Mouse (Mus musculus): Measurements from ENCODE around the gene Rac2. TPM values are rescaled to one million over a fixed set of nuclear protein-coding genes. Genes with fewer than 3 reads are reported as not detected.

The Rac2 gene
- polyA plus RNA-seq, 1 experiment from 2014 or later, result 3.1 TPM

Other genes starting within 250 kb of the Rac2 start
- gene Csf2rb, start 247.0 kb downstream of the Rac2 start, polyA plus RNA-seq (2016; fragmentation: Nextera tagmentation; extraction: Ambion mirVana), result 3.3 and 3.9 TPM in 2 replicates
- not detected in 2 replicates for gene Tex33, start 176.9 kb downstream of the Rac2 start, polyA plus RNA-seq (2016; fragmentation: Nextera tagmentation; extraction: Ambion mirVana)
- 11.8 and 11.9 TPM in 2 replicates for gene Tst, start 166.9 kb downstream of the Rac2 start, polyA plus RNA-seq (2016; fragmentation: Nextera tagmentation; extraction: Ambion mirVana)
- gene Mpst, start 166.4 kb downstream of the Rac2 start, polyA plus RNA-seq (2016; fragmentation: Nextera tagmentation; extraction: Ambion mirVana), result 0.90 and 2.0 TPM in 2 replicates
- gene Kctd17, start 144.2 kb downstream of the Rac2 start, polyA plus RNA-seq (2016; fragmentation: Nextera tagmentation; extraction: Ambion mirVana), result 56.8 and 57.1 TPM in 2 replicates
- gene Tmprss6, start 104.1 kb downstream of the Rac2 start, polyA plus RNA-seq (2016; fragmentation: Nextera tagmentation; extraction: Ambion mirVana), result 0.30 and 0.39 TPM in 2 replicates
- gene Il2rb, start 77.5 kb downstream of the Rac2 start, polyA plus RNA-seq (2016; fragmentation: Nextera tagmentation; extraction: Ambion mirVana), result not detected in 2 replicates
- gene C1qtnf6, start 41.4 kb downstream of the Rac2 start, polyA plus RNA-seq (2016; fragmentation: Nextera tagmentation; extraction: Ambion mirVana), result 8.4 and 8.8 TPM in 2 replicates
- gene Sstr3, start 28.1 kb downstream of the Rac2 start, polyA plus RNA-seq (2016; fragmentation: Nextera tagmentation; extraction: Ambion mirVana), result 0.09 TPM in 1 of 2 replicates, not detected in the other
- gene Cyth4, start 24.3 kb upstream of the Rac2 start, polyA plus RNA-seq (2016; fragmentation: Nextera tagmentation; extraction: Ambion mirVana), result 4.5 TPM in 2 replicates
- 0.05 and 0.15 TPM in 2 replicates for gene Elfn2, start 146.0 kb upstream of the Rac2 start, polyA plus RNA-seq (2016; fragmentation: Nextera tagmentation; extraction: Ambion mirVana)
- gene Mfng, start 200.7 kb upstream of the Rac2 start, polyA plus RNA-seq (2016; fragmentation: Nextera tagmentation; extraction: Ambion mirVana), result 71.1 and 83.6 TPM in 2 replicates
- 2.4 and 2.6 TPM in 2 replicates for gene Card10, start 230.3 kb upstream of the Rac2 start, polyA plus RNA-seq (2016; fragmentation: Nextera tagmentation; extraction: Ambion mirVana)

Data from forebrain, embryonic 10.5 days (tissue).